Mouse (Mus musculus) hindbrain, embryonic 13.5 days (tissue): Measurements from ENCODE around the gene Cmya5. TPM values are rescaled to one million over a fixed set of nuclear protein-coding genes. Genes with fewer than 3 reads are reported as not detected.

ENCODE experiments used
- ATAC-seq: fragments of 200-750 bp; cut with Nextera tagmentation; 2 replicates; pipeline ENCODE4 v1.8.0; 2017; ENCODE audit warnings: moderate TSS enrichment; ENCODE audit not compliant: low FRiP score
- H3K27ac ChIP-seq: fragments of 300-500 bp; sonication (generic); 2 replicates; pipeline ENCODE4 v1.5.1; 2015; ENCODE audit warnings: inconsistent platforms, mild to moderate bottlenecking, moderate library complexity
- H3K27me3 ChIP-seq: fragments of 300-500 bp; sonication (generic); 2 replicates; pipeline ENCODE4 v1.6.1; 2015; ENCODE audit warnings: mild to moderate bottlenecking, inconsistent platforms
- H3K36me3 ChIP-seq: fragments of 300-500 bp; sonication (generic); 2 replicates; pipeline ENCODE4 v1.6.1; 2015; ENCODE audit warnings: mild to moderate bottlenecking, inconsistent platforms
- H3K4me1 ChIP-seq: fragments of 300-500 bp; sonication (generic); replicated peaks from 2 replicates; pipeline ENCODE4 v1.6.1; 2015; ENCODE audit warnings: inconsistent platforms
- H3K4me2 ChIP-seq: fragments of 300-500 bp; sonication (generic); 2 replicates; pipeline ENCODE4 v1.6.1; 2015; ENCODE audit warnings: inconsistent platforms, mild to moderate bottlenecking, moderate library complexity
- H3K4me3 ChIP-seq: fragments of 300-500 bp; sonication (generic); 2 replicates; pipeline ENCODE4 v1.5.1; 2015; ENCODE audit warnings: mild to moderate bottlenecking, inconsistent platforms
- H3K9ac ChIP-seq: fragments of 300-500 bp; sonication (generic); 2 replicates; pipeline ENCODE4 v1.6.1; 2015; ENCODE audit warnings: mild to moderate bottlenecking, inconsistent platforms
- H3K9me3 ChIP-seq: fragments of 300-500 bp; sonication (generic); 2 replicates; pipeline ENCODE4 v1.6.1; 2016; ENCODE audit warnings: inconsistent platforms
- WGBS: fragments of 180-500 bp; shearing (Covaris S2); methylation state at CpG from one replicate; pipeline ENCODE4 v1.1.7; 2015; 5-methylcytosine and 5-hydroxymethylcytosine counted together
- polyA plus RNA-seq: library from polyadenylated mRNA; unstranded; fragments of >200 nt; fragmentation: Nextera tagmentation; extraction: Ambion mirVana; gene quantifications from 2 replicates; pipeline ENCODE4 v1.2.1, GENCODE M21; 2015

Cmya5 gene
- polyA plus RNA-seq, 1 experiment from 2014 or later: 0.16 TPM

- peaks cover 31% of the 10 kb centered on the region for H3K36me3 ChIP-seq
- no peaks in the 10 kb centered on the region for H3K4me1 ChIP-seq
- H3K9me3 ChIP-seq: no peaks in the 10 kb centered on the region
- H3K27ac ChIP-seq: no peak overlapping the region
- H3K4me3 ChIP-seq: no peak overlapping the region
- 98% methylated on average over 1 of the region's 1 CpGs for WGBS
- H3K4me2 ChIP-seq: no peak overlapping the region
- no peak for ATAC-seq
- H3K9ac ChIP-seq: no peak overlapping the region
- H3K27me3 ChIP-seq: no peaks in the 10 kb centered on the region
These were observed 8.8 kb upstream of the Cmya5 start for GRCm38 (mm10) chr13:93153280-93153679.

DNA sequence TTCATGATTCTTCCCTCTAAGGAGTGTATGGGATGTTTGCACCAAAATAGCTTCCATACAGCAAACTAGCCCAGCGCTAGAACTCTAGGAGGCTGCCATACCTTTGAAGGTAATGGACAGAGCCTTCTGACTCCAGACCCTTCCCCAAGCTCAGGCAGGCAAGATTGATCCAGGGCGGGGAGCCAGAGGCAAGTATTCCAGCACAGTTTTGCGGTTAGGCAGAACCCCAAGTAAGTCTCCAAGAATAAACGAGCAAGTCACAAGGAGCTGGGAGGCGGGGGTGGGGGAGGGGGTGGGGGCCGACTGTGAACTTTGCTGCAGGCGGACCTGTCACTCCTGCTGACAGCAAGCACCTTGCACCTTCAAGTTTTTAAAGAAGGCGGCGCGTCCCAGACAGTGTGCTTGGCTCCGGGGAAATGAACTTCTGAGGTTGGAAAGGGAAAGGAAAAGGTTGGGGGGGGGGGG is 673 bp downstream of the Cmya5 start:
- Histone ChIP-seq H3K36me3 (0 out of 2 replicates have a peak, but pooled peaks cover 9% of the 10 kb centered on the region), H3K4me2 (peak overlapping the region; percentile 93), H3K9ac (peak overlapping the region; percentile 69; the same call in 1 of the 2 replicates), H3K4me1 (peaks cover 16% of the 10 kb centered on the region), H3K9me3 (no peaks in the 10 kb centered on the region), H3K4me3 (peak overlapping the region; percentile 48), H3K27me3 (no peaks in the 10 kb centered on the region), H3K27ac (no peak overlapping the region)
- ATAC-seq: peak; percentile 53
- WGBS: 16% methylated on average over 11 of the region's 11 CpGs

DNA sequence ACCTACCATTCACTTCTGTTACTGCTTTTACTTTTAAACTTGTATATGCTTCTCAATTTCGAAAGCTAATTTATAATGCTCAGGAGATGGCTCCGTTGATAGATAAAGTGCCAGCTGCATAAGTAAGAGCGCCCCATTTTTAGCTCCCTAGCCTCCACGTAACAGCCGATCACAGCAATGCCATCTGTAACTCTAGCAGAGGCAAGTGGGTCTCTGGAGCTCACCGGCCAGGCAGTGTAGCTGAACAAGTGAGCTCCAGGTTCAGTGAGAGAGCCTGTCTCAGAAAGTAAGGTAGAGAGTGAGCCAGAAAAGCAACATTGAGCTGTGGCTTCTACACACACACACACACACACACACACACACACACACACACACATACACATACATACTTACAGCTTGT is 3.3 kb downstream of the Cmya5 start:
- 96% methylated on average over 6 of the region's 6 CpGs for WGBS
- H3K9ac ChIP-seq: no peak overlapping the region
- no peak overlapping the region for H3K4me2 ChIP-seq
- no peak overlapping the region for H3K27ac ChIP-seq
- H3K4me3 ChIP-seq: no peak overlapping the region
- H3K27me3 ChIP-seq: no peaks in the 10 kb centered on the region
- 0 out of 2 replicates have a peak, but pooled peaks cover 5% of the 10 kb centered on the region for H3K36me3 ChIP-seq
- H3K4me1 ChIP-seq: peaks cover 16% of the 10 kb centered on the region
- no peaks in the 10 kb centered on the region for H3K9me3 ChIP-seq
- ATAC-seq: no peak

DNA sequence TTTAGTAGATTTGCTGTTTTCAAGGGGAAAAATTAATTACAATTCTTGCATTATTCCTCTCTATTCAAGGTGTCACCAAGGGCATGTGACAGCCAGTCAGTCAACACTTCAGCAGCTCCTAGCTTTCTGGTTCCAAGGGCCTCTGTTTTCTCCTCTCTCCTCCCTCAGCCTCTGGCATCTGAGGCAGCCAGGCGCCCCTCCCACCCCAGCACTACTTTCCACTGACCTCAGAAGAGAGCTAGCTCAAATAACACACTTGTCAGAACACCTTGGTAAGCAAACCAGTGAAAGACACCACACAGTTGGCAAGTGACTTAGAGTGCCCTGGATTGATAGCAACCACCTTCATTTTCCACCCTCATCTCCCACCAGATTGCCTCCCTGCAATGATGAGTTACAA is 6.5 kb downstream of the Cmya5 start:
- no peak for ATAC-seq
- no peak overlapping the region for H3K4me2 ChIP-seq

DNA sequence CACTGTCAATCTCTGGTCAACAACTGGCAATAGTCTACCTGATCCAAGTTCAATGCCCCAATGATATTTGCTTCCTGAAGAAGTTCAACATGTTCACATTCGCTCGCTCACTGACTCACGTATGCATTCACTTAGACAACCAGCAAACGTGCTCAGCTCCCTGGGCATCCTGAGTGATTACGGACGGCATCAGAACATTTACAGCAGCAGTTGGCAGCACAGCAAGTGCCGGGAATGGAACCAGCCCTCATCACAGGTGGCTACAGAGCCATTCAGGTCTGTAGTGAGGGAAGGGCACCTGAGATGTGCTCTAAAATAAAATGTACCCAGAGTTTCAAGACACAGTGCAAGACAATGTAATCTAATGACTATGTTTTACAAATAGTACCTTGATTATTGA is 7.4 kb downstream of the Cmya5 start:
- no peak overlapping the region for H3K9ac ChIP-seq
- H3K4me2 ChIP-seq: no peak overlapping the region
- no peaks in the 10 kb centered on the region for H3K27me3 ChIP-seq
- H3K36me3 ChIP-seq: no peaks in the 10 kb centered on the region
- no peak for ATAC-seq
- no peaks in the 10 kb centered on the region for H3K9me3 ChIP-seq
- 91% methylated on average over 7 of the region's 7 CpGs for WGBS
- H3K4me3 ChIP-seq: no peak overlapping the region
- no peaks in the 10 kb centered on the region for H3K4me1 ChIP-seq
- H3K27ac ChIP-seq: no peak overlapping the region

More for the DNA sequence above, 6.5 kb downstream of the Cmya5 start:
- H3K27me3 ChIP-seq: no peaks in the 10 kb centered on the region
- H3K4me3 ChIP-seq: no peak overlapping the region
- no peaks in the 10 kb centered on the region for H3K4me1 ChIP-seq
- H3K36me3 ChIP-seq: 0 out of 2 replicates have a peak, but pooled peaks cover 5% of the 10 kb centered on the region
- H3K9ac ChIP-seq: no peak overlapping the region
- H3K9me3 ChIP-seq: no peaks in the 10 kb centered on the region
- no peak overlapping the region for H3K27ac ChIP-seq
- WGBS: 73% methylated on average over 1 of the region's 1 CpGs

DNA sequence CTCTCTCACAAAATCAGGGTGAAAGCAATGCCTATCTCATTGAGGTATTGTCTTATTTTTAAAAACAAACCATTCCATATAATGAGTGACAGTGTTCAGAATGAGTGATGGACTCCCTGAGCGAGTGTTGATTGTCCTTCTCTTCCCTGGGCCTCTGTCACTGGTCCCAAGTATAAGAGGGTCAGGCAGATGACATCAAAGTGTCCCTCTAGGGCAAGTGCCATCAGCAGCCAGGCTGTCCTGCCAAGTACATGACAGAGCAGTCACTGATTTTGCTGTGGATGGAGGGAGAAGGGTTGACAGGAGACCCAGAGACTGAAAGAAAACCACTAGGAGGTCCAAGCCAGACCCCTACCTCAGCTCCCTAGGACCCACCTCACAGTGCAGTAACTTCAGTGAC is 8.3 kb downstream of the Cmya5 start:
- Histone ChIP-seq H3K36me3 (no peaks in the 10 kb centered on the region), H3K4me2 (no peak overlapping the region), H3K9ac (no peak overlapping the region), H3K27ac (no peak overlapping the region), H3K4me1 (no peaks in the 10 kb centered on the region), H3K4me3 (no peak overlapping the region), H3K9me3 (no peaks in the 10 kb centered on the region), H3K27me3 (no peaks in the 10 kb centered on the region)
- 77% methylated on average over 1 of the region's 1 CpGs for WGBS
- no peak for ATAC-seq

GRCm38 (mm10) chr13:93135501-93135900 is 9.0 kb downstream of the Cmya5 start:
- Histone ChIP-seq H3K4me1 (no peaks in the 10 kb centered on the region), H3K27ac (no peak overlapping the region), H3K27me3 (no peaks in the 10 kb centered on the region), H3K36me3 (no peaks in the 10 kb centered on the region), H3K9me3 (no peaks in the 10 kb centered on the region), H3K9ac (no peak overlapping the region), H3K4me2 (no peak overlapping the region), H3K4me3 (no peak overlapping the region)
- no peak for ATAC-seq
- WGBS: 93% methylated on average over 2 of the region's 2 CpGs

DNA sequence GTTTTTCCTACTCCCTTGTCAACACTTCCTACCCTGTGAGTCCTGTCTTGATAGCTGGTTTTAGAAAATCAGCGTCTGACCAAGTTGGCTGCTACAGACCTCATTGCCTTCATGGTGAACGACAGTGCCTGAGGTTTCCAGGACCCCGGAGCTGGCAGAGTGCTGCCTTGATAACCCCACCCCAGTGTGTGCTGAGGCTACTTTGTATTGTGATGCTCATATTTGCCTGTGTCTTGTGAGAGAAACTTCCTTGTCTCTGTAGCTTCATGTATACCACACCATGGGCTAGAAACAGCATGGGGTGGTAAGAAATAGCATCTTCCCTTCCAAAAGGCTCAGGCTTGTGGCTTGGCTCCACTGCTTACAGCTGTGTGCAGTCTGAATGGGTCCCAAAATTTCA is 13.8 kb downstream of the Cmya5 start:
- no peak for ATAC-seq
- 92% methylated on average over 3 of the region's 3 CpGs for WGBS
- no peaks in the 10 kb centered on the region for H3K36me3 ChIP-seq
- H3K4me3 ChIP-seq: no peak overlapping the region
- H3K4me2 ChIP-seq: no peak overlapping the region
- H3K27ac ChIP-seq: no peak overlapping the region
- H3K9me3 ChIP-seq: no peaks in the 10 kb centered on the region
- H3K4me1 ChIP-seq: peaks cover 15% of the 10 kb centered on the region
- H3K27me3 ChIP-seq: no peaks in the 10 kb centered on the region
- H3K9ac ChIP-seq: no peak overlapping the region

DNA sequence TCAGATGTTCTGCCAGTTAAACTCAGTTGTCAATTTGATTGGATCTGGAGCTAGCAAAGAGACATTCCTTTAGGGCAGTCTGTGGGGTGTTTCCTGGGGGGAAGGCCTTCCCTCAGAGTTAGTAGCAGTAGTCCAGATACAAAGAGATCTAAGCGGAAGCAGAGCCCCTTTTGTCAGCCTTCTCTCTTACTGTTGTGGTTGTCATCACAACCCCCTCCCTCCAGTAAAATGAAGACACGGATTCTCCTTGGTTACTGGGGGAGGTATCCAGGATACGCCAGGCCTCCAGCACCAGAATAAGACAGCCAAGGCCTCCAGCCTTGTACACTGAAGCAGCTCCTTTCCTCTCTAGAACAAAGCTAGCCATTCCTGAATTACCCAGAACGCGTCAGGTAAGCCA is 15.6 kb downstream of the Cmya5 start:
- no peak; the same call in 1 of the 2 replicates for ATAC-seq
- no peak overlapping the region for H3K9ac ChIP-seq
- H3K27me3 ChIP-seq: no peaks in the 10 kb centered on the region
- no peak overlapping the region for H3K4me3 ChIP-seq
- H3K27ac ChIP-seq: peak overlapping the region; percentile 40
- no peaks in the 10 kb centered on the region for H3K36me3 ChIP-seq
- no peaks in the 10 kb centered on the region for H3K9me3 ChIP-seq
- WGBS: 38% methylated on average over 5 of the region's 5 CpGs
- H3K4me2 ChIP-seq: no peak overlapping the region
- H3K4me1 ChIP-seq: peaks cover 15% of the 10 kb centered on the region

GRCm38 (mm10) chr13:93128111-93128860 is 16.2 kb downstream of the Cmya5 start:
- Histone ChIP-seq H3K4me1 (peaks cover 15% of the 10 kb centered on the region), H3K27me3 (no peaks in the 10 kb centered on the region), H3K9ac (no peak overlapping the region), H3K27ac (peak overlapping the region; percentile 58; the same call in 1 of the 2 replicates), H3K36me3 (no peaks in the 10 kb centered on the region), H3K4me3 (no peak overlapping the region), H3K4me2 (no peak overlapping the region), H3K9me3 (no peaks in the 10 kb centered on the region)
- ATAC-seq: no peak; the same call in 1 of the 2 replicates
- 69% methylated on average over 8 of the region's 8 CpGs for WGBS

DNA sequence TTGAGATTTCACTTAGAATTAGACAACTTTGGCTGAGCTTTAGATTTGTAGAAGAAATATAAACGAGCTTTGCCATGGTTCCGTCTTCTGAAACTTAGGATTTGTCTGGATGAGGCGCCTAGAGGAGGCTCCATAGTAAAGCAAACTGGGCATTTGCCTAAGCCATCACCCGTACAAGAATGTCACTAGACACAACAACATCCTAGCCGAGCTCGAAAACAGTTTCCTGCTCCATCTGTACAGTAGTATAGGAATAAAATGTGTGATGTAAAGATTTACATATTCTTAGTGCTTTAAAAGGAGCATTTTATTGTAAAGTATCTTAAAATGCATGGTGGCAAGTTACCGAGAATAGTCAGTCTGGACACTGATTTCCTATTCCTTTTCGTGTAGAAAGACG is 22.2 kb downstream of the Cmya5 start:
- H3K9ac ChIP-seq: no peak overlapping the region
- H3K4me1 ChIP-seq: no peaks in the 10 kb centered on the region
- 93% methylated on average over 9 of the region's 9 CpGs for WGBS
- H3K4me3 ChIP-seq: no peak overlapping the region
- H3K27ac ChIP-seq: no peak overlapping the region
- no peak overlapping the region for H3K4me2 ChIP-seq
- ATAC-seq: no peak
- H3K36me3 ChIP-seq: no peaks in the 10 kb centered on the region
- no peaks in the 10 kb centered on the region for H3K9me3 ChIP-seq
- no peaks in the 10 kb centered on the region for H3K27me3 ChIP-seq

DNA sequence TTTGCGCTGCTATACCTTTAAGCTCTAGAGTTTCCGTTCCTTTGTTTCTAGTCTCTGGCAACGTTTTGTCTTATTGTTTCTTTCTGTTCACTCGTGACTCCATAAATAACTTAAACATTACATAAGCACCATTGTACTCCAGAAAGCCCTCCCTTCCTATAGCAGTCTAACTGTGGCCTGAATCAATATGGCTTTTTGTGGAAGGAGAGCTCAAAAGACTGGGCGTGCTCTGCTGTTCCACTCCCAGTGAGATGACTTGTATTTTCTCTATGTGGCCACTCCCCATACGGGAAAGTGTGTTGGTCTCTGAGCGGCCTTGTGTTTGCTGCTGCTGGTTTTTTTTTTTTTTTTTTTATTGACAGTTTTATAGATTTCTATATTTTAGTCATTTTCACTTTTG is 27.3 kb downstream of the Cmya5 start:
- Histone ChIP-seq H3K36me3 (no peaks in the 10 kb centered on the region), H3K4me1 (no peaks in the 10 kb centered on the region), H3K9ac (no peak overlapping the region), H3K27ac (no peak overlapping the region), H3K4me2 (no peak overlapping the region), H3K27me3 (no peaks in the 10 kb centered on the region), H3K9me3 (no peaks in the 10 kb centered on the region), H3K4me3 (no peak overlapping the region)
- no peak for ATAC-seq
- 64% methylated on average over 7 of the region's 7 CpGs for WGBS
